Mouse (Mus musculus): Measurements from ENCODE around the gene Plekhg2. TPM values are rescaled to one million over a fixed set of nuclear protein-coding genes. Genes with fewer than 3 reads are reported as not detected.
A peak's percentile ranks its signal among the peaks of the same experiment; 100 is the strongest.

The Plekhg2 gene
- polyA plus RNA-seq, 1 experiment from 2014 or later, result 10.6 TPM

GRCm38 (mm10) chr7:28334534-28334933 lies 37.9 kb downstream of the Plekhg2 start:
- Histone ChIP-seq H3K4me3 (ENCODE audit: low read depth, low read length) (no peak overlapping the region), H3K9ac (ENCODE audit: low read depth, low read length) (no peak overlapping the region), H3K4me1 (replicated peaks; ENCODE audit: control insufficient read depth, insufficient read depth, low read length) (no peaks in the 10 kb centered on the region; the same call in 1 of the 2 replicates), H3K9me3 (ENCODE audit: control insufficient read depth) (no peaks in the 10 kb centered on the region), H3K4me2 (replicated peaks; ENCODE audit: low read depth) (no peak overlapping the region), H3K27me3 (replicated peaks; ENCODE audit: control insufficient read depth, insufficient read depth, low read length) (no peaks in the 10 kb centered on the region), H3K36me3 (ENCODE audit: control insufficient read depth, insufficient read depth) (peaks cover 30% of the 10 kb centered on the region), H3K27ac (ENCODE audit: low read depth, low read length) (no peak overlapping the region)
- no peak for ATAC-seq
- TF ChIP-seq CTCF (IDR thresholded peaks at IDR 0.05; ENCODE audit: low read depth), result no peak
- 88% methylated on average over 4 of the region's 4 CpGs for WGBS

GRCm38 (mm10) chr7:28328260-28328659 lies 44.1 kb downstream of the Plekhg2 start:
- Histone ChIP-seq H3K4me2 (replicated peaks; ENCODE audit: low read depth) (no peak overlapping the region), H3K27ac (ENCODE audit: low read depth, low read length) (no peak overlapping the region; the same call in 1 of the 2 replicates), H3K9me3 (ENCODE audit: control insufficient read depth) (no peaks in the 10 kb centered on the region), H3K36me3 (ENCODE audit: control insufficient read depth, insufficient read depth) (peaks cover 79% of the 10 kb centered on the region), H3K9ac (ENCODE audit: low read depth, low read length) (no peak overlapping the region), H3K4me1 (replicated peaks; ENCODE audit: control insufficient read depth, insufficient read depth, low read length) (no peaks in the 10 kb centered on the region), H3K4me3 (ENCODE audit: low read depth, low read length) (no peak overlapping the region), H3K27me3 (replicated peaks; ENCODE audit: control insufficient read depth, insufficient read depth, low read length) (no peaks in the 10 kb centered on the region)
- no peak for TF ChIP-seq CTCF (IDR thresholded peaks at IDR 0.05; ENCODE audit: low read depth)
- ATAC-seq, result no peak
- 92% methylated on average over 2 of the region's 2 CpGs for WGBS

GRCm38 (mm10) chr7:28326457-28326856 lies 45.9 kb downstream of the Plekhg2 start:
- 82% methylated on average over 4 of the region's 4 CpGs for WGBS
- no peaks in the 10 kb centered on the region for H3K9me3 ChIP-seq (ENCODE audit: control insufficient read depth)
- H3K27me3 ChIP-seq (replicated peaks; ENCODE audit: control insufficient read depth, insufficient read depth, low read length), result no peaks in the 10 kb centered on the region
- TF ChIP-seq CTCF (IDR thresholded peaks at IDR 0.05; ENCODE audit: low read depth), result peak; percentile 39; the same call in 1 of the 2 replicates
- H3K4me3 ChIP-seq (ENCODE audit: low read depth, low read length), result no peak overlapping the region
- no peak for ATAC-seq
- H3K36me3 ChIP-seq (ENCODE audit: control insufficient read depth, insufficient read depth), result peaks cover 94% of the 10 kb centered on the region
- no peak overlapping the region for H3K4me2 ChIP-seq (replicated peaks; ENCODE audit: low read depth)
- H3K9ac ChIP-seq (ENCODE audit: low read depth, low read length), result no peak overlapping the region
- H3K4me1 ChIP-seq (replicated peaks; ENCODE audit: control insufficient read depth, insufficient read depth, low read length), result no peaks in the 10 kb centered on the region
- H3K27ac ChIP-seq (ENCODE audit: low read depth, low read length), result no peak overlapping the region

GRCm38 (mm10) chr7:28325293-28325692 lies 47.1 kb downstream of the Plekhg2 start:
- Histone ChIP-seq H3K27me3 (replicated peaks; ENCODE audit: control insufficient read depth, insufficient read depth, low read length) (no peaks in the 10 kb centered on the region), H3K36me3 (ENCODE audit: control insufficient read depth, insufficient read depth) (peaks cover 94% of the 10 kb centered on the region), H3K9ac (ENCODE audit: low read depth, low read length) (no peak overlapping the region), H3K4me2 (replicated peaks; ENCODE audit: low read depth) (no peak overlapping the region), H3K4me3 (ENCODE audit: low read depth, low read length) (no peak overlapping the region), H3K9me3 (ENCODE audit: control insufficient read depth) (no peaks in the 10 kb centered on the region), H3K4me1 (replicated peaks; ENCODE audit: control insufficient read depth, insufficient read depth, low read length) (no peaks in the 10 kb centered on the region), H3K27ac (ENCODE audit: low read depth, low read length) (no peak overlapping the region)
- WGBS, result 98% methylated on average over 8 of the region's 8 CpGs
- TF ChIP-seq CTCF (IDR thresholded peaks at IDR 0.05; ENCODE audit: low read depth), result no peak
- no peak for ATAC-seq

- no peaks in the 10 kb centered on the region for H3K27me3 ChIP-seq (replicated peaks; ENCODE audit: control insufficient read depth, insufficient read depth, low read length)
- WGBS, result 84% methylated on average over 15 of the region's 15 CpGs
- no peaks in the 10 kb centered on the region for H3K9me3 ChIP-seq (ENCODE audit: control insufficient read depth)
- H3K36me3 ChIP-seq (ENCODE audit: control insufficient read depth, insufficient read depth), result peaks cover 97% of the 10 kb centered on the region
- no peaks in the 10 kb centered on the region for H3K4me1 ChIP-seq (replicated peaks; ENCODE audit: control insufficient read depth, insufficient read depth, low read length)
- TF ChIP-seq CTCF (IDR thresholded peaks at IDR 0.05; ENCODE audit: low read depth), result no peak
- ATAC-seq, result peak; percentile 32; the same call in 1 of the 2 replicates
- no peak overlapping the region for H3K9ac ChIP-seq (ENCODE audit: low read depth, low read length)
- no peak overlapping the region for H3K4me3 ChIP-seq (ENCODE audit: low read depth, low read length)
- no peak overlapping the region; the same call in 1 of the 2 replicates for H3K27ac ChIP-seq (ENCODE audit: low read depth, low read length)
- H3K4me2 ChIP-seq (replicated peaks; ENCODE audit: low read depth), result no peak overlapping the region
Measured at GRCm38 (mm10) chr7:28321974-28322720, 50.3 kb downstream of the Plekhg2 start.

GRCm38 (mm10) chr7:28318714-28319113 lies 53.7 kb downstream of the Plekhg2 start:
- no peaks in the 10 kb centered on the region for H3K9me3 ChIP-seq (ENCODE audit: control insufficient read depth)
- peaks cover 91% of the 10 kb centered on the region for H3K36me3 ChIP-seq (ENCODE audit: control insufficient read depth, insufficient read depth)
- WGBS, result 92% methylated on average over 17 of the region's 17 CpGs
- no peak for ATAC-seq
- H3K4me2 ChIP-seq (replicated peaks; ENCODE audit: low read depth), result no peak overlapping the region
- H3K4me1 ChIP-seq (replicated peaks; ENCODE audit: control insufficient read depth, insufficient read depth, low read length), result no peaks in the 10 kb centered on the region
- no peak overlapping the region for H3K27ac ChIP-seq (ENCODE audit: low read depth, low read length)
- H3K4me3 ChIP-seq (ENCODE audit: low read depth, low read length), result no peak overlapping the region
- no peak for TF ChIP-seq CTCF (IDR thresholded peaks at IDR 0.05; ENCODE audit: low read depth)
- no peaks in the 10 kb centered on the region for H3K27me3 ChIP-seq (replicated peaks; ENCODE audit: control insufficient read depth, insufficient read depth, low read length)
- H3K9ac ChIP-seq (ENCODE audit: low read depth, low read length), result no peak overlapping the region

All from intestine, postnatal 0 days (tissue).